Mouse (Mus musculus): ENCODE measurements at regions not wholly inside any gene's neighbourhood (a gene's known extent, or its start where the extent isn't known, plus 50 kb on each side); places are given as distances from the start of the nearest gene placed in this dataset.

GRCm38 (mm10) chr4:127862875-127863274, 107.9 kb downstream of the CK137956 start:
- CTCF ChIA-PET = no interaction called here

GRCm38 (mm10) chr4:127861319-127862117, 109.2 kb downstream of the CK137956 start:
- CTCF ChIA-PET = no interaction called here

- CTCF ChIA-PET = no interaction called here
Measured at GRCm38 (mm10) chr4:127860271-127860670, 110.5 kb downstream of the CK137956 start.

DNA sequence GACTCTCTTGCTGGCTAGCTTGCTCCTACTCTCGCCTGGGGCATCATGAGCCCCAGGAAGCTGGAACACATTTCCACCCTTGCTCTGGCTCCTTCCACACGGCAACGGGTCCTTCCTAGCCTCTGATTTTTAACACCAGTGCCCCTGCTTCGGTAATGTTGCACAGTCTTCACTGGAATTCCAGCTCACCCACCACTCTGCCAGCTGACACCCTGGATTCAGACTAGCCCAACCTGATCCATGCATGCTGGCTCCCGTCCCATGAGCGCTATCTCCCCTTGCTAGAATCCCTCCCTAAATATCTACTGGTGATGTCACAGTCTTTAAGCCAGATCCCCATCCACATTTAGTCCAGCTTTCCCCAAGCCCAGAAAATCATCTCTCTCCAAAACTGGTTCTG, 111.2 kb downstream of the CK137956 start:
- CTCF ChIA-PET = no interaction called here

DNA sequence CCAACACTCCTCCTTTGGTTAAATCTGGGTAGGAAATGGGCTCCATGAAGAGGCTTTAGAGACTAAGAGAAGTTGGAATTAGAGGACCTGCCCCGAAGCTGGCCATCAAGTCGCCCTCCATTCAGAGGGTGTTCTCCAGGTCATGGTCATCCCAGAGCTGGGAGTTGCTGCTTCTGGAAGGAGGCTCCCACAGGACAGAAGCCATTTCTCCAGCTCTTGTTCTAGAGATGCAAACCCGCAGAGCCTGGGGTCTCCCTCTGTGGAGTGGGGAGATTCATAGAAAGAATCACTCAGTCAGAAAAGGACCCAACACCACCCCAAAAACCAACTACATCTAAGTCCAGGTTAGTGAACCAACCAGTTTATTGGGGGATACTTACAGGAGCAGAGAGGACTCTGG, 112.2 kb downstream of the CK137956 start:
- CTCF ChIA-PET = interaction anchor here (0.5 kb wide), 1 partner anchor 138 kb away, joined by 4 read pairs; no protein-coding TSS in a partner anchor

- CTCF ChIA-PET = no interaction called here
Measured at GRCm38 (mm10) chr4:127855836-127856235, 114.9 kb downstream of the CK137956 start.

DNA sequence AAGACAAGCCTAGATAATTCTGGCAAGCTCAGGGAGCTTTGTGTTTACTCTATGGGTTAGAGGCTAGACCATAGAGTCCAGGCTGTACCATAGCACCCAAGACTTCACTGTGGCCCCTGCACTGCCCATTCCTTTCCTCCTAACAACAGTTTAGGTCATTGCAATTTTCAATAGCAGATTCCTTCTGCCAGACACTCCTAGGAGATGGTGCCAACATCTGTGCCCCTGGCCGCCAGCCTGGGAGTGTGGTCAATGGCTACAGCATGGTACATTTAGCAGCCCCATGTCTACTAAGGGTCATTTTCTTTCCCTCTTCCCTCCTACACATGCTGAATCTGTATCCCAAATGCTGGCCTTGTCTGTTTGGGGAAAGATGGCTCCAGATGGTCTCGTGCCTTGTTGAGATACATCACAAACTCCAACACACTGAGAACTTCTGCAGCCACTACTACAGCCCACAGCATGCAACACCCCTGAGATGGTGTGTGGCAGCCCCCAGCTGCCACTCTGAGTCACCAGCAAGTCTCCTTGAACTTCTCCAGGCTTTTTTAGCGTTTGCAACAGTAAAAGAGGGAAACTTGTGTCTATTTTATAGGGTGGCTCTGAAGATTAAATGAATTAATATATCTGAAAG, 115.9 kb downstream of the CK137956 start:
- CTCF ChIA-PET = no interaction called here

DNA sequence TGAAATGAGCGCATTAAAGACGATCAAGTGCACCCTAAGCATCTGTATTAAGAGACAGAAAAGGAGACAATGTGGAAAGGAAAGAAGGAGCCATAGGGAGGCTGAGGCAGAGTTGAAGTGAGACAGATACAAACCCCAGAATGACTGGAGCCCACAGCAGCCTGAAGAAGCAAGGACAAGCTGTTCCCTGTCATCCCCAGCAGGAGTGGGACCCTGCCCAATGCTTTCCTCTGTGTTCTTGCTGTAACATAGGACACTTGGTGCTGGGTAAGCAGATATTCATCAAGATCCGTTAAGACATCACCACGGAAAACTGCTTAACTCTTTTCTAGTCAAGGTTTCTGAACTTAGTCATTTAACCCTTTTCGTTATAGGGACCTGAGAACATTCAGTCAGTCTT, 121.4 kb downstream of the CK137956 start:
- CTCF ChIA-PET = no interaction called here

DNA sequence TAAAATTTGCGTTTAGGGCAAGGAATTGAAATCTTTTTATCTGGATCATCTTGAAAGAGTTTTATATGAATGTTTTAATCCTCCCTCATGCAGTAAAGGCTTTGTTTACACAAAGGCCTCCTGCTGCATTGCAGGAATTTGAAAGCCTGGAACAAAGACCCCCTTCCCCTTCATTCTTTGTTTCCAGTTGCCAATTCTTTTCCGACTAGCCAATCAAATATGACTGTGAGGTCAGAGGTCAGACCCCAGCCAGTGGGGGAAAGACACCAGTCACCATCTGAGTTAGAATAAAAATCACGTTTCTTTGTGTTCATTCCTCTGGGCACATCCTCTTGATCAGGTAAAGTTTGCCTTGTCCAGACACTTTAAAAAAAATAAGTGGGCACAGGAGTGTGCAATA, 124.4 kb downstream of the CK137956 start:
- CTCF ChIA-PET = no interaction called here

DNA sequence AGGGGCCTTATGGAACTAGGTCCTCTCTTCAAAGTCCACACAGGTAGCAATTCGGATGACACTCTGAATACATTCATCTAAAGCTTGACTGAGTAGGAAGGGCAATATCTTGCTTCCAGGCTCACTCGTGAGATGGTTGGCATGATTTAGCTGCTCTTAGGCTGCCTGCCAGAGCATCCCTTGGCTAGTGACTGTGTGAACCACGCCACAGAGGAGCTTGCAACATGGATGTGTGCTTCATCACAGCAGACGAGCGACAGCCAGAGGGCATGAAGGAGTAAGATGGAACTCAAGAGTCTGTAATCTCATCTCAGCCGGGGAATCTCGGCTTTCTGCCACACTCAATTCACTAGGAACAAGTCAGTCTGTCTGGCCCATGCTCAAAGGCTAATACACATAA, 127.3 kb downstream of the CK137956 start:
- CTCF ChIA-PET = no interaction called here

- CTCF ChIA-PET = no interaction called here
Measured at GRCm38 (mm10) chr4:127833668-127834067, 137.1 kb downstream of the CK137956 start.

DNA sequence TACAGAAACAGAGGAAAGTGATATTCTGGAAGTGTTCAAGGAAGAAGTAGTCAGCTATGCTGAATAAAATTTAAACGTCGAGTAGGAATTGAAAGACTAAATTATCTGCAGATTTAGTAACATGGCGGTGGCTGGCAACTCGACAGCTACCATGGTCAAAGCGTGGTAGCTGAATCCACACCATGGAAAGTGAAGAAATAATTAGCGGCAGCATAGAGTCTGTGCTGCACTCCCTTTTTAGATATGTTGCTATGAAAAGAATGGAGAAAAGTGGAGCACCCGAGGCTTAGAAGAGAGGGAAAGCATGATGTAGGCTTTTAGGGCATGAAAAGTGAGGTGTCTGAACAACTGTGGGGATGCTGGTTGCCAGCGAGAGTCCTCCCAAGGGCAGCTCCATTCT, 143.8 kb downstream of the CK137956 start:
- CTCF ChIA-PET = no interaction called here

- CTCF ChIA-PET = no interaction called here
Measured at GRCm38 (mm10) chr4:127819501-127819900, 151.2 kb downstream of the CK137956 start.

- CTCF ChIA-PET = no interaction called here
Measured at GRCm38 (mm10) chr4:127819009-127819408, 151.7 kb downstream of the CK137956 start.

DNA sequence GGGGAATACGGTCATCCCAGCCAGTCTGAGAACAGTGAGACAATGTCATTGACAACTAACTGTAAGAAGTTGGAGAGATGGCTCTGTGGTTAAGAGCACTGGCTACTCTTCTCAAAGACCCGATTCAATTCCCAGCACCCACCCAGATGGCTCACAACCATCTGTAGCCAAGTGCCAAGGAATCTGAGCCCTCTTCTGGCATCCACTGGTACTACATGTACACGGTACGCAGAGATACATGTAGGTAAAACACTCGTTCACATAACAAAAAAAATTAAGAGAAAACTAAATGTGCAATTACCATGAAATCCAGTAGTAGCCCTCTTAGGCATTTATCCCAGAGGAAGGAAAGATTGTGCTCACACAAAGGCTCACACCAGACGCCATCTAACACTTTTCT, 156.1 kb downstream of the CK137956 start:
- CTCF ChIA-PET = no interaction called here

GRCm38 (mm10) chr4:127812047-127812545, 158.7 kb downstream of the CK137956 start:
- CTCF ChIA-PET = no interaction called here

GRCm38 (mm10) chr4:127810899-127811510, 159.7 kb downstream of the CK137956 start:
- CTCF ChIA-PET = no interaction called here

DNA sequence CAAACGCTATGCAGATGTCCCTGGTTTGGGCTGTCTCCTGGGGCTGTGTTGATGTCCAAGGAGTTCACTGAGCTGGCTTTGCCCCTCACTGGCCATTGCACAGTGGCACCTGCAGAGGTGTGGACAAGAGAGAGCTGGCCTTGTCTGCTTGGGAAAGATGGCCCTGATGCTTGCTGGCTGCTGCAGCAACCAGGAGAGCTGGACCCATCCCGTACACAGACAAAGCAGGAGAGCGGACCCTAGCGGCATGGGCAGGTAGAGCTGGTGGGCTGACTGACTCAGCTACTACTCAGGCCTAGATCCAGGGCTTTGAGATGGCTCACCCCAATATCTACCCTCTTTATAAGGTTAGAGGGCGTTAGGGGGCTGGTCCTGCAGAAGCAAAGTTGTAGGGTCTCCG, 161.7 kb downstream of the CK137956 start:
- CTCF ChIA-PET = no interaction called here

GRCm38 (mm10) chr4:127789206-127789605, 181.5 kb downstream of the CK137956 start:
- CTCF ChIA-PET = no interaction called here

GRCm38 (mm10) chr4:127785786-127786185, 185.0 kb downstream of the CK137956 start:
- CTCF ChIA-PET = no interaction called here

- CTCF ChIA-PET = no interaction called here
Measured at GRCm38 (mm10) chr4:127771966-127772500, 198.7 kb downstream of the CK137956 start.

DNA sequence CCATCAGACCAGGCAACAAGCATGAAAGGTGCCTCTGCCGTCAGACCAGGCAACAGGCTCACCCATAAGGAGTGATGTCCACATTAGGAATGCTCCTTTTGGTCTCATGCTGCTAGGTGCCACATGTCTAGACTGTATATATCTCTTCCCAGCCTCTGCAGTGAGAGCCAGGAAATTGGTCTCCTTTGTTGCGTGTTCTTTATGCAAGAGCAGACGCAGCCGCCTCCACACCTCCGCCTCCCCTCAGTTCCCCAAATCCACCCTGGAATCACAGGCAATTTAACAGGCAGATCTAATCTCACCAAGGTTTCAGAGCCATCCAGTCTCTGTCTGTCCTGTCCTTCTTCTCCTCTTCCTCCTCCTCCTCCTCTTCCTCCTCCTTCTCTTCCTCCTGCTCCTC, 207.0 kb downstream of the CK137956 start:
- CTCF ChIA-PET = no interaction called here

- CTCF ChIA-PET = no interaction called here
Measured at GRCm38 (mm10) chr4:127758961-127759360, 211.8 kb downstream of the CK137956 start.
